Mouse (Mus musculus) CH12F3 (cell line): ENCODE measurements around the gene Dusp3.

Experiments
- in situ Hi-C: fragments of 300-500 bp; cut with MboI; formaldehyde crosslinking; loops from 2 replicates; pipeline ENCODE4 v1.14.3; 2020; ENCODE audit warnings: low sequenced_read_pairs

The Dusp3 gene

GRCm38 (mm10) chr11:101980603-101981157 is 6.1 kb downstream of the Dusp3 start:
- in situ Hi-C loops: no loop called here

- in situ Hi-C loops: no loop called here
These were observed 7.7 kb downstream of the Dusp3 start for GRCm38 (mm10) chr11:101979140-101979539.

DNA sequence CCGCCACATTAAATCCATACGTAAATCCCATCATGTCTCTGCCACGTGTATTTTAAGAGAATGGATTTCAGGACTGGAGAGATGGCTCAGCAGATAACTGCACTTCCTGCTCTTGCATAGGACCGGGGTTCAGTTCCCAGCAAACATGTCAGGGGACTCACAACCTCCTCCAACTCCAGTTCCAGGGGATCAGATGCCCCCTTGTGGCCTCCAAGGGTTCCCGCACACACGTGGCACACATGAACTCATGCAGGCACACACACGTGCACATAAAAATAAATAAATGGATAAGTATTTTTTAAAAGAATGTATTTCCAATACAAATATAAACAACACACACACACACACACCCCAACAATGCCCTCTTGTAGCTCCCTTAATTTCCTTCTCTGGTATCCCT is 9.9 kb downstream of the Dusp3 start:
- in situ Hi-C loops: no loop called here

GRCm38 (mm10) chr11:101974923-101975322 is 11.9 kb downstream of the Dusp3 start:
- in situ Hi-C loops: no loop called here

DNA sequence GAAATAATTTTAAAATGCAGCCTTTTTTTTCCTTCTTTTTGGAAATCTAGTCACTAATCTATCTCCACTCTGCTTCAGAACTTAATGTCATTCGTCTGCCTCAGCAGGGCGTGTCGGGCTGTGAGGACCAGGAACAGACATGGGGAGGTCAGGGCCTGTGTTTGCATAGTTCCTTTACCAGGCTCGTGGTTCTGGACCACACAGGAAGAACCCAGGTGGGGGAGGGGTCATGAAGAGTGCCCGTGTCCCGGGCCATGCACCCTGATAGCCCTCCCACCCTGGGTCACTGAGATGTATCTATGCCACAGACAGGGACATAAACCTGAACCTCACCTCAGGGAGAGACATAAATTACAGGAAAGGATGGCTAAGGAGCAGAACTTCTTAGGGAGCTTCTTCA is 12.6 kb downstream of the Dusp3 start:
- in situ Hi-C loops: no loop called here

DNA sequence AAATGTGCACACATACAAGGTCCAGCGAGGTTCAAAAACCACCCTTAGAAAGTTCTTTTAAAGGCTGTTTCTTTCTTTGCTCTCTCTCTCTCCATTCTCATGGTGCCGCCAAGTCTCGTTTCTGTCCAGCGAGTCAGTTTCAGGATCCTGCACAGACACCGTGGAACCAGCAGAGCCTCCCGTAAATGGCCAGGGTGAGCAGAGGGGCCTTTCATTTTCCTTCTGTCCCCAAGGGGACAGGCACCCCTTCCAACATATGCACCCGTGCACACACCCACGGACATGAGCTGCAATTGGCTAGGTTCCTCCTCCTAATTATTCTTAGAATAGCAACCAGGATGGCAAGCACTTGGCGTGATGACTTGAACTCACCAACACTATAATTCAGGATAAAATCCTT is 13.3 kb downstream of the Dusp3 start:
- in situ Hi-C loops: no loop called here

- in situ Hi-C loops: no loop called here
These were observed 14.2 kb downstream of the Dusp3 start for GRCm38 (mm10) chr11:101972651-101973050.

GRCm38 (mm10) chr11:101972097-101972496 is 14.7 kb downstream of the Dusp3 start:
- in situ Hi-C loops: no loop called here

- in situ Hi-C loops: no loop called here
These were observed 15.4 kb downstream of the Dusp3 start for GRCm38 (mm10) chr11:101971410-101971809.

GRCm38 (mm10) chr11:101969835-101970234 is 17.0 kb downstream of the Dusp3 start:
- in situ Hi-C loops: loop anchor here (5.0 kb wide), 1 partner anchor 48 kb away; no protein-coding TSS in a partner anchor

DNA sequence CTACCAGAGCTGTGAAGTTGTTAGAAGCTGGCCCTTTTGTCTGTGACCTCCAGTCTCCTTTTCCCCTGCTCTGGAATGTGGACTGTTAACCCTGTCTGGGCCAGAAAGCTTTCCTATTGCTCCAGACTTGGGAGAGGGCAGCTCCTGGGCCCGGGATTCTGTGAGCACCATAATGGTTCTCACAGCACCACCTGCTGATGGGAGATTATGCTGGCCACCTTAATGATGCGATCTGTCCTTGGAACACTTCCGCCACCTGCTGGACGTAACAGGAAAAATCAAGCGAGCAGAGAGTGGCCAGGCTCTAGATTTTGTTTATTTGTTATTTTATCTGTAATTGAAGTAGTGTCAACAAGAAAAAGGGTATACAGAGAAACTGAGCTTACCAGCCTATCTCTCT is 18.0 kb downstream of the Dusp3 start:
- in situ Hi-C loops: loop anchor here (5.0 kb wide), 1 partner anchor 46 kb away; no protein-coding TSS in a partner anchor

DNA sequence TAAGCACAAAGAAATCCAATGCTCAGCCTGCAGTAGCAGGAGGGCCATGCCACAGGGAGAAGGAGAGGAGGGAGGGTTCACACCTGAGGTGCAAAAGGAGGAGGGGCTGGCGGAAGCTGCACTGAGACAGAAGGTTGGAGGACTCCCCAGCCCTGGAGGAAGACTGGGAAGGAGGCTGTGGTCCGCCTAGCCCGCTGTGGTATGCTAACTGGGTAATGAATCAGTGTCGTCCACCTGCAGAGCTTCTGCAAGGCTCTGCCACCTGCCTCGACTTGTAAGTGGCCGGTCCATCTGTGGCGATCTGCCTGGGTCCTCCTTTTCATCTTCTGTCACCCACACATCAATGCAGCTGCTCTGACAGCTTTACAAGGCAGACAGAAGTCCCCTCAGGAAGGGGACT is 18.5 kb downstream of the Dusp3 start:
- in situ Hi-C loops: loop anchor here (5.0 kb wide), 1 partner anchor 46 kb away; no protein-coding TSS in a partner anchor

- in situ Hi-C loops: loop anchor here (5.0 kb wide), 1 partner anchor 45 kb away; no protein-coding TSS in a partner anchor
These were observed 19.7 kb downstream of the Dusp3 start, which contains the start of gene Sost for GRCm38 (mm10) chr11:101966965-101967614. Gene Sost (minus strand): TSS chr11:101967015.

DNA sequence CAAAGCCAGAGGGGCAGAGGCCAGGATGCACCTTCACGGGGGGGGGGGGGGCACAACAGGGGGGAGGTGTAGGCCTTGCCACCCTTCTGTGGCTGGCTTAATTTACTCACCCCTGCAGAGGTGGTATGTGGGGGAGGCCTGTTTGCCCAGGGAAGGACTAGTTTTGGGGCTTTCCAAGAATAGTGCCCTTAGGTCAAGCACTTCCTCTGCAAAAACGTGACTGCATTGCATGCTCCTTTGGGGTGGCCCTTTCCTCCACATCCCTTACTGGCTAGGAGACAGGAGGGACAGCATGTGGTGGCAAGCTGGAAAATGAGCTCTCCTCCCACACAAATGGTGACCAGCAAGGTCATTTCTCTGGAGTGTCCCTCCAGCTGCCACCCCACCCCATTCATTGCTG is 21.3 kb downstream of the Dusp3 start:
- in situ Hi-C loops: loop anchor here (5.0 kb wide), 1 partner anchor 43 kb away; no protein-coding TSS in a partner anchor

DNA sequence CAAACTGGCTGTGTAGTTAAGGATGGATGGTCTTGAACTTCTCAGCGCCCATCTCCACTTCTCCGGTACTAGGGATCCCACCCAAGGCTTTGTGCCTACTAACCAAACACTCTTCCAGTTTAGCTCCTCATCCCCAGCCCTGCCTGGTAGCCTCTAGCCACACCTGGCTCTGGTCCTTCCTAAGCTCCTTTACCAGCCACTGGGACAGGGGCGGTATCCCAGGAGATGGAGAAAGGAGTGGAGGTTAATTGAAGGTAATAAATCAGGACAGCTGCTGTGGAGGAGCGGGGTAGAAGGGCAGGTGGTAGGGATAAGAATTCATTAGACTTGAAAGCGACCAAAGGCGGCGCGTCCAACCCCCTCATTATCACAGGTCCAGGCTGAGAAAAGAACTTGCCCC is 22.2 kb downstream of the Dusp3 start:
- in situ Hi-C loops: loop anchor here (5.0 kb wide), 1 partner anchor 42 kb away; no protein-coding TSS in a partner anchor

DNA sequence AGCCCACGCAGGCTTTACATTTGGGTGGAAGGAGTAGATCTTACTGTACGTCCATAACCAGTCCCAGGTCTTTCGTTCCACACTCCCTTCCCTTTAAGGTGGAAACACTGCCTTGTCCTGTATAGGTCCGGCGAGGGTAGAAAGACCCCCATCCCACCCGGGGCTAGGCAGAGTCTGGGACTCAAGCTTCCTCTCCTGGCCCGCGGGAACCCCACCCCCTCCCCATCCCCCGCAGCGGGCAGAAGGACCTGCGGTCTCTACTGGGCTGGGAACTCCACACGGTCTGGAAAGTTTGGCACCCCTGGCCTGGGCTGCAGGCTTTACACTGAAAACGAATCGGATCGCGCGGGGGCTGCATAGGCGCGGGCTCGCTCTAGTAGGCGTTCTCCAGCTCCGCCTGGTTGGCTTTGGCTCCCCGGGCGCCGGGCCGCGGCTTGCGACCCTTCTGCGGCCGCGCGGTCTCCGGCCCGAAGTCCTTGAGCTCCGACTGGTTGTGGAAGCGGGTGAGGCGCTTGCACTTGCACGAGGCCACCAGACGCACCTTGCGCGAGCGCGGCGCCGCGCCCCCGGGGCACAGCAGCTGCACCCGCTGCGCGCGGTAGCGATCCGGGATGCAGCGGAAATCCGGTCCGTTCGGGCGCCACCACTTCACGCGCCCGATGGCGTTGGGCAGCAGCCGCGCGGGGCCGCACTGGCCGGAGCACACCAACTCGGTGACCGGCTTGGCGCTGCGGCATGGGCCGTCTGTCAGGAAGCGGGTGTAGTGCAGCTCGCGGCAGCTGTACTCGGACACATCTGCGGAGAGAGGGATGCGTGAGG is 23.1 kb downstream of the Dusp3 start:
- in situ Hi-C loops: no loop called here

DNA sequence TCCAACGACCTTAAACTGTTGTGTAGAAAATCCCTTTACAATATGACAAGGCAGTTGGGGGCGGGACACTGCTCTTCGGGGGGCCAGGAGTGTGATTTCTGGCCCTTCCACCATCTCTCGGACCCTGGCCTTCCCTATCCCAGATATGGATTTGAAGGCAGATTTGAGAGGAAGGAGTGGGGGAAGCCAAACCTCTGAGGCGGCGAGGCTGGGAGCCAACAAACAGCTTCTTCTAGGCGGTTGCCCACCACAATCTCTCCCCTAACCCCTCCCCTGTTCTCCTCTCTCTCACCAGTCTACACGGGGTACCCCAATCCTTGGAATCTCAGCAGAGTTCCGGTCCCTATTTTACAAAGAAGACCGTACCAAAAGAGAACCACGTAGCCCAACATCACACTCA is 23.8 kb downstream of the Dusp3 start:
- in situ Hi-C loops: no loop called here

- in situ Hi-C loops: no loop called here
These were observed 29.3 kb downstream of the Dusp3 start for GRCm38 (mm10) chr11:101957476-101957875.

- in situ Hi-C loops: no loop called here
These were observed 33.4 kb downstream of the Dusp3 start for GRCm38 (mm10) chr11:101953441-101953840.

GRCm38 (mm10) chr11:101952541-101953341 is 34.1 kb downstream of the Dusp3 start:
- in situ Hi-C loops: no loop called here

DNA sequence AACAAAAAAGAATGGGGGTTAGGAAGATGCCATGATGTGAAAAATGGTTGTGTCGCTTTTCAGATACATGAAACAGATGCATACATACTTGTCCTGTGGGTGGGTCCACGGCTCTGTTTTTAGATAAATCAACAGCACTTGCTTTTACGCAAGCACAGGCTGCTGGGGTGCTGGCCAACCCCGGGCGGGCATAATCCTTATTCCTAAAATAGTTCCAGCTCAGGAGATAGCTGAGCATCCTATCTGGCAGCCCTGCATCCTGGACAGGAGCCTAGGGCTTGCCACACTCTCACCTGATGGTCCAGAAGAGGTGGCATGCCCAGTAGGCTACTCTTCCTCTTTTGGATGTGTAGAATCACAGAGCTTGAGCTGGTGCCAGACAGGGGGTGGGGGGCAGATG is 36.8 kb downstream of the Dusp3 start:
- in situ Hi-C loops: no loop called here
